Mouse (Mus musculus) ovary, postnatal 36 days (tissue): ENCODE data around the gene Dpep3.
"Not testable (repeated sequence)": the region's sequence is repeated elsewhere in the genome, so short reads cannot be mapped to it uniquely, and the experiment has no call there.

Experiments
- DNase-seq: peaks from one replicate; pipeline ENCODE4 v3.0.0; 2022; ENCODE audit warnings: low spot score, mixed read lengths

Dpep3 gene

DNA sequence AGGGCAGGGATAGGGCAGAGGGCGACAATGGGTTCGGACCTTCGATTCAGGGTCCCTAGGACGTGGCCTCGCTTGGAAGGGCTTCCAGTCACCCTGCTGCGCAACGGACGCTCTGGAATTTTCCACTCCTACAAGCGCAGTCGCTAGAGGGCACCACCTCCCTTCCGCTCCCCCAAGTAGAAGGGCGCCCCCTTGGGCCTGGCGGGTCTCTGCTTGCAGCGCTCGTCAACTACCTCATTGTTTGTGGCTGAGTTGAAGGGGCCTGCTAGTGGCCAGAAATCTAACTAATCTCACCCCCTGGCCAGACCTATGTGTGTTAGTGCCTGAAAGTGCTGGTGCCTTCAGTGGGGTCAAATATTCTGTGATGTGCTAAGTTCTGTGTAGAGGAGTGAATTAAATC lies at the start of gene Dpep3:
Gene Dpep3, minus strand, starts transcription at position 105 of the 400 bp plus-strand sequence.
- no peak for DNase-seq

DNA sequence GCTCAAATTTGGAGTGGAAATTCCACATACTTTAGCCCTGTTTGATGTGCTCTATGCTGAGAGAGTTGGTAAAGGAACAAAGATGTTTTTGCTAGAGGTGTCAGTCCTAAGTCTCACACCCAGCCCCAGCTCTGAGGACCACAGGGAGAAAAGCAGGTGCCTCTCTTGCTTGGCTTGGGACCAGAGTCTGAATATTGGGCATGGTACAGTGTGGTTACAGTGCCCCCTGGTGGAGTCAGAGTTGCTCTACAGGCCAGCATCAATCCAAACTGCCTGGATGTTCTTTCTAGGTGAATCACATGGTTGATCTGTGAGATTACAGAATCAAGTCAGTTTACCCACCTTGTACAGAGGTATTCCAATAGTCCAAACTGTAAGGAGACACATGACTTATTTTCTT lies 43.3 kb upstream of the Dpep3 start:
- DNase-seq = peak; percentile 50

DNA sequence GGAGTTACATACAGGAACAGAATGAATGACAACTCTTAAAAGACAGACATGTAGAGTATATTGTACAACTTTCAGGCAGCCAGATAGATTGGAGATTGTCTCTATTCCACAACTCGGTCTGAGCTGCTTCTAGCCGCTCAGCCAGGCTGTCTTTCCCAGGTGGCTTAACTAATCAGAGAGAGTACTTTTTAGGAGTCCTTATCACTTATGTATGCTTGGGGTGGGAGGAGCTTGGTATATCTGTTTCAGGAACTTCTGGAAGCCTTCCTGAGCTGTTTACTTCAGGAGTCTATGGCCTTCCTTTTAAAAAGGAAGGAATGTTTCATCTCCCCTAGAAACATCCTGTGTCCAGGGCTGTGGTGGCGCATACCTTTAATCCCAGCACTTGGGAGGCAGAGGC lies 38.8 kb upstream of the Dpep3 start:
- DNase-seq = no peak

DNA sequence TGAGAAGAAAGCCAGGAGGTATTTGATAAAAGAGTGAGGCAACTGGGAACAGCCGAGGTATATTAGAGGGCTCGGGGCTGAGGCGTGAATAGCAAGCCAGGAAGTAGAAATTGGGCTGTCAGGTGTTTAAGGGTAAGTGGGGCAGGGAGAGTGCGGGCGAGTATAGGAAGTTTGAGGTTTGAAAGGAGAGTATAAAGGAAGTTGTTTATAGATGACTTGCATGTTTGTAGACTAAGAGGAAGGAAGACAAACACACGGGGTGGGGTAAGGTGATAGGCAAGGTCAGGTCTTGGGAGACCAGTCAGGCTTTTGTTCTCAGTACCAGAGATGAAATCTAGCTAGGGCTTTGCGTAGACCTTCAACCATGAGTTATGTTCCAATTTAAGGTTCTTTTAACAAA lies 37.9 kb upstream of the Dpep3 start:
- no peak for DNase-seq

DNA sequence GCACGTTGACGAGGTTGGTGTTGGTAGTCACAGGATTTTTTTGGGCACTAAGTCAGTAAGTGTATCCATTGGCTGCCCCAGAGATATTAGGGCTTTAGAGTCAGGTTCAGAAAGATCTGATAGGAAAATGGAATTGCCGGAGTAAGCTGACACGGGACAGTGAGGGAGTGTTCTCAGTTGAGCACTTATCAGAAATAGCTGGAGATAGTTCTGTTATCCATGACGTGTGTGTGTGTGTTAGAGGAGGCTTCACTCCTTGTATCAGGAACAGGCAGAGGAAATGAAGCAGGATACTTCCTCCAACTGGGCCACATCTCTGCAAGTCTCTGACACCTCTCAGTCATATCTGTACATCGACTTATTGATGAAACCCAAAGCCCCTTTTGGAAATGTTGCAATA lies 37.1 kb upstream of the Dpep3 start:
- DNase-seq = no peak

DNA sequence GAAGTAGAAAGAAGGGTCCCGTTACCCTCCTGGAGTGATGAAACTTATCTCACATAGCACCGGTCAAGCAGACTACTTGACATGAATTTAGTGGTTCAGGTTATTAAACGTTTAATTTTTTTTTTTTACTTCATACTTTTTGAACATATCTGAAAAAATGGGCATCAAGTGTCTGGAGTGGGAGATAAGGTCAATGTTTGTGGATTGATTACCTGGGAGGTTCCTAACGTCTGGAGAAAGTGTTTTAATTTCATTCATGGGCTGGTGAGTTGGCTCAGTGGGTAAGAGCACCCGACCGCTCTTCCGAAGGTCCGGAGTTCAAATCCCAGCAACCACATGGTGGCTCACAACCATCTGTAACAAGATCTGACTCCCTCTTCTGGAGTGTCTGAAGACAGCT lies 33.0 kb upstream of the Dpep3 start:
- DNase-seq = not testable (repeated sequence)

DNA sequence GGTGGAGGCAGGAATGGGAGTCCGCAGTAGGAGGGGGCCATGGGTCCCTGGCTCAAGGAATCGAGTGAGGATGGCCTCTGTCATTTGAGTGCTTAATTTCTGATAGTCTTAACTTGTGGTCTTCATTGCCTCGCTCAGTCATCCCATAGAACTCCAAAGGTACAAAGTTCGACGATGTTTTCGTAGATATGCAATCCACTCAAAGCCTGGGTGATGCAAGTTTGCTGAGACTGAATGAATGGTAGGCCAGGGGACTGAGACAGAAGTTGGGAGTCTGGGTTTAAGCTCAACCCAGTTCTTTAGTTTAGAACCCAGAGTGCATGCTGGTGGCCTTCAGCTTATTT lies 32.4 kb upstream of the Dpep3 start, which contains the start of gene Ddx28:
Gene Ddx28, minus strand, starts transcription at position 240 of the 344 bp plus-strand sequence.
- no peak for DNase-seq

DNA sequence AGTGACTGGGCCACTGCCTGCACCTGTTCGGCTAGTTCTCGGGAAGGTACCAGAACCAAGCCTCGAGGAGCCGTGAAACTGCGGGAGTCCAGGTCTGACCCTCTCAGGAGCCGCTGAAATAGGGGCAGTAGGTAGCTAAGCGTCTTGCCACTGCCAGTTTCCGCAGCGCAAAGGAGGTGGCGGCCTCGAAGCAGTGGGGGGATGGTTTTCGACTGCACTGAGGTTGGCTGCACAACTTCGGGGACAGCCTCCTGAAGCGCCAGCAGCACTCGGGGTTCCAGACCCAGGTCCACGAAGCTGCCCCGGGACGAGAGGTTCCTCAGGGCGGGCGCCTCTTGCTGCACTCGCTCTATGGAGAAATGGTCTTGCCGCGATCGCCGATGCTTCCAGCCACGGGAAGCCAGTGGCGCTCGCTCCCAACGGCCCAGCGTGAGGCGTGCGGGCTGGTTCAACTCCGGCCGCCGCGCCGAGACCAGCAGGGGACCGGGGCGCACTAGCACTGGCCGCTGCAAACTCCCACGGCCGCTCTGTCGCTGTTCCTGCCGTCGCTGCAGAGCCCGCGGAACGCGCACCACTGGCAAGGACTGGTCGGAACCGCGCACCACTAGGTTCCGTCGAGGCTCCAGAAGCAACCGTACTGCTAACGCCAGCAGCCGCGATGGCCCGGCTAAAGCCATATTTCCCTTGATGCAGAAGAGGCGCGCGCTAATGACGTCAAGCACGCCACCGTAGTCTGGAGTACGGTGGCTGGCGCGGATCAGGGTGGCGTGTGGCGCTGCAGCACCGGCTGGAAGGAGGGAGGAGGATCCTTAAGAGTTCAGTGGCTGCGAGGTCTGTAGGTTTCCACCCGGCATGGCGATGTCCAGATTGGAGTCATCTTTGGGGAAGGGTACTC lies 31.8 kb upstream of the Dpep3 start:
- DNase-seq = peak; percentile 90

DNA sequence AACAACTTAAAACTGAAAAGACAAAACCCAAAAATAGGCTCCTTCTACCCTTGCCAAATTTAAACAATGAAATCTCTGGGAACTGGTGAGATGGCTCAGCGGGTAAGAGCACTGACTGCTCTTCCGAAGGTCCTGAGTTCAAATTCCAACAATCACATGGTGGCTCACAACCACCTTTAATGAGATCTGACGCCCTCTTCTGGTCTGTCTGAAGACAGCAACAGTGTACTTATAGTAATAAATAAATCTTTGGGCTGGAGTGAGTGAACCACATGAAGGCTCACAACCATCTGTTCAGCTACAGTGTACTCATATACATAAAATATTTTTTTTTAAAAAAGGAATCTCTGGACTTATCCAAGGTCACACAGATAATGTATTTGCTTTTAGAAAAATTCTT lies 28.7 kb upstream of the Dpep3 start:
- not testable (repeated sequence) for DNase-seq

DNA sequence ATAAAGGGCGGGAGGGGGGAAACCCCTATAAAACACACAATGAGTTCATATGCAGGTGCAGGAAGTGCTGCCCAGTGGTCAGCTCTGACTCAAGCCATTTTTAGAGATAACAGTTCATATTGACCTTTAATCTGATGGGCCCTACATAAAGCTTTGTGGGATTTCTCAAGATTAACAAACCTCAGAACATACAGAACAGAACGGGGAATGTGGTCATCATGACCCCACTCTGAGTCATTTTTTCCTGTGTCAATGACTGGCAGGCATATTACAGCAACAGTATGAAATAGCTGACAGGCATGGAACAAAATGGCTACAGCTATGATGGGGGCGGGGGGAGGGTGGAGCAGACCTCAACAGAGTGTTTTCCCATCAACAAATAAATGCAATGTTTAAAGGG lies 27.9 kb upstream of the Dpep3 start:
- no peak for DNase-seq

DNA sequence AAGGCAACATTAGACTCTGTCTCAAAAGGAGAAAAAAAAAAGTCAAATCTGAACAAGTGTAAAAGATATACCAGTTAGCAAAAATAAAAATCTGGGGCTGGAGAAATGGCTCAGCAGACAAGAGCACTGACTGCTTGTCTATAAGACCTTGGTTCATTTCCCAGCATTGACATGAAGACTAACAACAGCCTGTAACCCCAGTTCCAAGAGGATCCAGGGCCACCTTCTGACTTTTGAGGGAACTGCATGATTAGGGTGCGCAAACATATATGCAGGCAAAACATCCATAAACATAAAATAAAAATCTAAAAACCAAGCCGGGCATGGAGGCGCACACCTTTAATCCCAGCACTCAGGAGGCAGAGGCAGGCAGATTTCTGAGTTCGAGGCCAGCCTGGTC lies 27.2 kb upstream of the Dpep3 start:
- no peak for DNase-seq

DNA sequence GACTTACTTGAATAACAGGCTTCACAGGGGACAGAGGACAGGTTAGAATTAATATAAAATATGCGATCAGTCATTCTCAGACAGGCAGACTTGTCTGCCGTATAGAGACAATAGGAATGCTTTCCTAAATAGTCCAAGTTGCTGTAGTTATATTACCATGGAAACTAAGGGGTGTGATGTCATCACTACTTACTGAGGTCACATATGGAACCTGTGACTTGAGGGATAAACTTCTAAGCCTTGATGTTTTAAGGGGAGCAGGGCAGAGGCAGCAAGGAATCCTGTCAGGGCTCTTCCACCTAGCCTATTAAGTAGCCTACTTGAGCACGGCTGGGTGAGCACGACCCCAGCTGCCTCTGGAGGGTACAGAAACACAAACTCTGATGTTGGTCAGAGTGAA lies 26.6 kb upstream of the Dpep3 start, which contains the start of gene Dpep2nb:
Gene Dpep2nb, minus strand, starts transcription at position 101 of the 400 bp plus-strand sequence.
- no peak for DNase-seq

DNA sequence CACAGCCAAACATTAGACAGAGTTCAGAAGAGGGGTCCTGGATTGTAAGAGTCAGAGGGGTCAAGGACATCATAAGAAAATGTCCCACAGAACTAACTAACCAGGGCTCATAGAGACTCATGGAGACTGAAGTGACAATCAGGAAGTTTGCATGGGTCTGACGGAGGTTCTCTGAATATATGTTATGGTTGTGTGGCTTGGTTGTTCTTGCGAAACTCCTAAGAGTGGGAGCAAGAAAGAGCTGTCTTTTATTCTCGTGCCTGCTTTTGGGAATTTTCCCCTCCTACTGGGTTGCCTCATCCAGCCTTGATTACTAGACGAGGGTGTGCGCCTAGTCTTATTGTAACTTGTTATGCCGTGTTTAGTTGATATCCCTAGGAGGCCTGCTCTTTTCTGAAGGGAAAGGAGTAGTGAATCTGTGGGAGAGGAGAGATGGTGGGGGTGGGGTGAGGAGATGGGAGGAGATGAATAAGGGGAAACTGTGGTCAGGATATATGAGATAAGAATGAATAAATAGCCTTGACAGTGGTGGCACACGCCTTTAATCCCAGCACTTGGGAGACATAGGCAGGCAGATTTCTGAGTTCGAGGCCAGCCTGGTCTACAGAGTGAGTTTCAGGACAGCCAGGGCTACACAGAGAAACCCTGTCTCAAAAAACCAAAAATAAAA lies 25.4 kb upstream of the Dpep3 start:
- DNase-seq = no peak

DNA sequence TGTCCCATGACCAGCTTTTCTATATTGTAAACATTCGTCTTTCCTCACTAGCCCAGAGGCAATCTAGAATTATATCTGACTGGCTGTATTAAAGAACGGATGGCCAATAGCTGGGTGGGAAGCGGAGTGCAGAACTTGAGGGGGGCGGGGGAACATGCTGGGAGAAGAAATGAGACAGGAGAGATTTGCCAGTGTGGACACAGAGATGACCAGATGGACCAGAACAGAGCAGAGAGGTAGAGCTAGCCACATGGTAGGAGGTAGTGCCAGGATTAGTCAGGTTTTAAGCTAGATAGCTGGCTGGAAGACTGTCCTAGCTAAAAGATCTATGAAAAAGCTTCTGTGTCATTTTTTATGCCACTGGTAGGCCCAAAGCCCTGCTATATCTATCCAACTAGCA lies 22.7 kb upstream of the Dpep3 start:
- DNase-seq = no peak

DNA sequence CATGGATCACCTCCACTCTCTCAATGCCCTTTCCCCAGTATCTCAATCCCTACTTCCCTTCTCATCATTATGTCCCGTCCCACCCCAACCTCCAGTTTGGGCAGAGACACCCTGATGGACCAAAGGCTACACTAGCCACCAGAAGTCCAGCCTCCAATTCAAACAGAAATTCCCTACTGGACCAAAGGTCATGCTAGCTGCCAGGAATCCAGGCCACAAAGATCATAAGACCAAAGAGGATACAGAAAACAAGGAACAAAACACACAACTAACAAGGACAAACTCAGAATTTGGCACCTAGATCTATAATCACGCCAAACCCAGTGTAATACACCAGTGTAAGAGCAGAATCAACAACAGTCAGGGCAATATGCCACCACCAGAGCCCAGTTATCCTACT lies 19.7 kb upstream of the Dpep3 start:
- DNase-seq = no peak

DNA sequence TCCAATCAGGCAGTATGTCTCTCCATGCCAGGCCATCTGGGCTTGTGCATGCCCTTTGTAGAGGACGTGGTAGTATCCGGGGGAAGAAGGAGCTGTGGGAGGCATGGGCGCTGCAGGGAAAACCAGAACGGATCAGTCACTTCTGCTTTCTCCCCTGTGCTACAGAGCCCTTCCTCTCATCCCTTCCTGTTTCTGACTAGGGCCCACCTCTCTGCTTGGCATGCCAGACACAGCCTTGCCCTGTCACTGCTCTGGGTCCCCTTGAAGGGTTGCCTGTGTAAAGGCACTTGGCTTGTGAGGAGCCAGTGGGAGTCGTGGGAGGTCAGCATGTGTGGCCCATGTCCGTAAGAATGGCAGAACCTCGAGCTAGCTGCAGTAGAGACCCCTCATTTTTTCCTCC lies 17.1 kb upstream of the Dpep3 start:
- no peak for DNase-seq

DNA sequence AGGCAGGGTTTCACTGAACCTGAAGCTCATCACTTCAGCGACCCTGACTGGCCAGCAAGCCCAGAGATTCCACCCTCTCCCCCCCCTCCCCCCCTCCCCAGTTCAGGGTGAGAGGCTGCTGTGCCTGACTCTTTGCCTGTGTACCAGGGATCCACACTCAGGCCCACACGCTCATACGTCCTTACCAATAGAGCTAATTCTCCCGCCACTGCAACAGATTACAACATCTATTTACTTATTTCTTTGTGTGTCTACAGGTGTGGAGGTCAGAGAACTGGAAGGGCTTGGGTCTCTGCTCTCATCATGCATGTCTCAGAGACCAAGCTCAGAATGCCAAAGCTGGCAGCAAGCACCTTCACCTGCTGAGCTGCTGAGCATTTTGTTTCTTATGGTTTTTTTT lies 14.0 kb upstream of the Dpep3 start:
- no peak for DNase-seq

DNA sequence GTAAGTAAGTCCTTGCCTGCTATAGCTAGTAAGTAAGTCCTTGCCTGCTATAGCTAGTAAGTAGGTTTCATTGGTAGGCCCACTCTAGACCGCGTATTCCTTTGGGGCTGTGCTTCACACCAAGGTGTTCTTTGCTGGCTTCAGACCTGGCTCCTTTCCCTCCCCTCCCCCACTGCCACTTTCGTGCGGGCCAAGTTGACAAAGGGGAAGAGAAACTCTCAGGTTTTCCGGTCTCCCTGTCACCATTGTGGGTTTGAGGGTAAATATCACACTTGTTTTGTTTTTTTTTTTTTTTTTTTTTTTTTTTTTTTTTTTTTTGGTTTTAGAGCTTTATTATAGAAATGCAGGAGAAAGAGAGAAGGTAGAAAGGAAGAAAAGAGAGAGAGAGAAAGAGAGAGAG lies 13.3 kb upstream of the Dpep3 start:
- DNase-seq = no peak

DNA sequence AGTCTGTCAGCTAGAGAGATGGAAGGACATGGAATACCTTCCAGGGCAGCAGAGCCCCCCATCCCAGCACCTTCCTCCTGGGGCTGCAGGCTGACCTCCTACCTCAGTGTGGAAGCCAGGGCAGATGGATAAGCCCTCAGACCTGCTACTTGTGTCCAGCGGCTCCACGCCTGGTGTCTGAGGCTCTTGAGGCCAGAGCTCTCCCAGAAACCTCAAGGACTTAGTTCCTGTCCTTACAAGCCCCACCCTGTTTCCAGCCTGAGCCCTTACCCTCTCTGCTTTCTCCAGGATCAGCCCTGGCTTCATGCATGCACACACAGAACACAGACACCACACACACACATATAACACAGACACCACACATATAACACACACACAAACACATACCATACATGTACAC lies 12.3 kb upstream of the Dpep3 start:
- DNase-seq = no peak

DNA sequence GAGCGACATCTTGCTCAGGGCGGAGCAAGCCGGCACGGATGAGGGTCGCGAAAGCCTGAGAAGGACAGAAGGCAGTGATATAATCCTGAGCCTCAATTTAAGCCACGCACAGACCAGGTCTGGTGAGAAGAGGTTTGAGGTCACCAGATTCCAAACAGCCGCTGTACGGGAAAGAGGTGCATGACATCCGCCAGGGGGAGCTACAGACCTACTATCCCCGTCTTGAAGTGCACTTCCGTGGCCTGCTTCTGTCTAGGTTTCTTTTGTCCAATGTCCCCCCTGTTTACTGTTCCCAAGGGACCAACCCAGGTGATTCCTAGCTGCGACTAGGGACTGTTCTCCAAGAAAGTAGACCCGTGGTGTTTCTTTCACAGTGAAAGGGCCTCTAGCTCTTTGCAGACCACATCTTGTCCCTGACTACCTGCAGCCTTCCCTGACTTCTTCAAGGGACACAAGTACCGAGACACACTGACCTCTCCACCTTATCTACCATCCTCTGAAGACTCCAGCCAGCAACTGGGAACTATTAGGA lies 11.7 kb upstream of the Dpep3 start, which contains the start of gene Dus2:
Gene Dus2, plus strand, starts transcription at position 482 of the 532 bp plus-strand sequence.
- DNase-seq = peak; percentile 74

DNA sequence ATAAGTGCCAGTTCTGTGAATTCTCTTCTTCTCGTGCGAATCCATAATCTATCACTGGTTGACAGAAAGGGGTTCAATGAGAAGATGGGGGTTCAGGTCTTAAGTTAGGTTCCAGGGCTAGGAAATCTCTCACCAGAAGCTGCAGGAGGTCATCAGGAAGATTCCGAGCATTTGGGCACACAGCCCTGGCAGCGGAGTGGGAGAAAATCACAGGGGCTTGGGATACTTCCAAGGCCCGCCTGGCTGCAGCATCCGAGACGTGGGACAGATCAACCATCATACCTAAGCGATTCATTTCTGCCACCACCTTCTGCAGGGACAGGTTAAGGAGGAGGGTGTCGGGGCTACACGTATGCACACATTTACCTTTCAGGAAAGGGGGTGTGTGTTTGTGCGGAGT lies 9.3 kb upstream of the Dpep3 start:
- no peak for DNase-seq

DNA sequence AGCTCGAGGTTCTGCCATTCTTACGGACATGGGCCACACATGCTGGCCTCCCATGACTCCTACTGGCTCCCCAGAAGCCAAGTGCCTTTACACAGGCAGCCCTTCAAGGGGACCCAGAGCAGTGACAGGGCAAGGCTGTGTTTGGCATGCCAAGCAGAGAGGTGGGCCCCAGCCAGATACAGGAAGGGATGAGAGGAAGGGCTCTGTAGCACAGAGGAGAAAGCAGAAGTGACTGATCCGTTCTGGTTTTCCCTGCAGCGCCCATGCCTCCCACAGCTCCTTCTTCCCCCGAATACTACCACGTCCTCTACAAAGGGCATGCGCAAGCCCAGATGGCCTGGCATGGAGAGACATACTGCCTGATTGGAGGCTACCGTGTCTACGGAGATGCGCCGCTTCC lies 4.2 kb upstream of the Dpep3 start:
- not testable (repeated sequence) for DNase-seq

DNA sequence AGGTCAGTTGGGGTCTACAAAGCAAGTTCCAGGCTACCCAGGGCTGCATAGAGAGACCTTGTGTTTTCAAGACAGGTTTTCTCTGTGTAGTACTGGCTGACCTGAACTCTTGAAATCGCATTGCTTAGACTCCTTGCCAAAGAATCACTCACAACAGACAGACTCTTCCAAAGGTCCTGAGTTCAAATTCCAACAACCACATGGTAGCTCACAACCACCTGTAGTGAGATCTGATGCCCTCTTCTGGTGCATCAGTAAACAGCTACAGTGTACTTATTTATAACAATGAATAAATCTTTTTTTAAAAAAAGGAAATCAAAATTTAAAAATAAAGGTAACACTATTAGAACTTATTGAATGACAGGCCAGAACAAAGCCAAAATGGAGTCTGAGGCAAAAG lies 1.9 kb upstream of the Dpep3 start:
- no peak for DNase-seq
